Mouse (Mus musculus) stomach, embryonic 16.5 days (tissue): ENCODE results near the gene Cyb561. TPM values are rescaled to one million over a fixed set of nuclear protein-coding genes. Genes with fewer than 3 reads are reported as not detected.

ENCODE experiments used
- ATAC-seq: fragments of 200-750 bp; cut with Nextera tagmentation; 2 replicates; pipeline ENCODE4 v1.8.0; 2017; ENCODE audit warnings: moderate number of reproducible peaks, moderate TSS enrichment; ENCODE audit not compliant: insufficient read depth, low FRiP score
- H3K27ac ChIP-seq: fragments of 300-500 bp; sonication (generic); 2 replicates; pipeline ENCODE4 v1.5.1; 2014; ENCODE audit warnings: low read length
- H3K27me3 ChIP-seq: fragments of 300-500 bp; sonication (generic); 2 replicates; pipeline ENCODE4 v1.6.1; 2014; ENCODE audit warnings: low read length, control low read depth, mixed read lengths; ENCODE audit not compliant: control insufficient read depth, insufficient read depth
- H3K36me3 ChIP-seq: fragments of 300-500 bp; sonication (generic); 2 replicates; pipeline ENCODE4 v1.6.1; 2014; ENCODE audit warnings: low read length; ENCODE audit not compliant: control insufficient read depth, insufficient read depth
- H3K4me1 ChIP-seq: fragments of 300-500 bp; sonication (generic); 2 replicates; pipeline ENCODE4 v1.6.1; 2014; ENCODE audit warnings: low read length, control low read depth, mixed read lengths; ENCODE audit not compliant: control insufficient read depth, insufficient read depth
- H3K4me2 ChIP-seq: fragments of 300-500 bp; sonication (generic); 2 replicates; pipeline ENCODE4 v1.6.1; 2014; ENCODE audit warnings: low read depth, low read length, mixed read lengths
- H3K4me3 ChIP-seq: fragments of 300-500 bp; sonication (generic); replicated peaks from 2 replicates; pipeline ENCODE4 v1.5.1; 2014; ENCODE audit warnings: mild to moderate bottlenecking, low read length
- H3K9ac ChIP-seq: fragments of 300-500 bp; sonication (generic); 2 replicates; pipeline ENCODE4 v1.6.1; 2014; ENCODE audit warnings: low read length
- H3K9me3 ChIP-seq: fragments of 300-500 bp; sonication (generic); replicated peaks from 2 replicates; pipeline ENCODE4 v1.6.1; 2016; ENCODE audit warnings: low read length, control low read depth; ENCODE audit not compliant: control insufficient read depth
- WGBS: fragments of 180-500 bp; shearing (Covaris S2); extraction: QIAGEN DNeasy Blood & Tissue Kit; methylation state at CpG from one replicate; pipeline ENCODE4 v1.1.7; 2014; 5-methylcytosine and 5-hydroxymethylcytosine counted together
- polyA plus RNA-seq: library from polyadenylated mRNA; unstranded; fragments of >200 nt; fragmentation: Nextera tagmentation; extraction: Ambion mirVana; gene quantifications from 2 replicates; pipeline ENCODE4 v1.2.1, GENCODE M21; 2015

The Cyb561 gene
- polyA plus RNA-seq, 1 experiment from 2014 or later, result 45.6 TPM

- no peak overlapping the region for H3K4me3 ChIP-seq
- no peaks in the 10 kb centered on the region for H3K36me3 ChIP-seq
- H3K27me3 ChIP-seq, result no peaks in the 10 kb centered on the region
- H3K9ac ChIP-seq, result no peak overlapping the region
- ATAC-seq, result peak; percentile 89; the same call in 1 of the 2 replicates
- WGBS, result 26% methylated on average over 4 of the region's 4 CpGs
- H3K4me1 ChIP-seq, result 0 out of 2 replicates have a peak, but pooled peaks cover 9% of the 10 kb centered on the region
- H3K4me2 ChIP-seq, result no peak overlapping the region
- peak overlapping the region; percentile 55; the same call in 1 of the 2 replicates for H3K27ac ChIP-seq
- H3K9me3 ChIP-seq, result no peaks in the 10 kb centered on the region
These were observed 47.5 kb downstream of the Cyb561 start for GRCm38 (mm10) chr11:105905529-105906213.

GRCm38 (mm10) chr11:105902956-105903355 is 50.2 kb downstream of the Cyb561 start:
- H3K9ac ChIP-seq, result no peak overlapping the region
- no peak overlapping the region for H3K27ac ChIP-seq
- H3K4me1 ChIP-seq, result 0 out of 2 replicates have a peak, but pooled peaks cover 9% of the 10 kb centered on the region
- H3K9me3 ChIP-seq, result no peaks in the 10 kb centered on the region
- H3K36me3 ChIP-seq, result no peaks in the 10 kb centered on the region
- no peak overlapping the region for H3K4me3 ChIP-seq
- ATAC-seq, result no peak
- no peaks in the 10 kb centered on the region for H3K27me3 ChIP-seq
- WGBS, result 58% methylated on average over 1 of the region's 1 CpGs
- H3K4me2 ChIP-seq, result no peak overlapping the region

DNA sequence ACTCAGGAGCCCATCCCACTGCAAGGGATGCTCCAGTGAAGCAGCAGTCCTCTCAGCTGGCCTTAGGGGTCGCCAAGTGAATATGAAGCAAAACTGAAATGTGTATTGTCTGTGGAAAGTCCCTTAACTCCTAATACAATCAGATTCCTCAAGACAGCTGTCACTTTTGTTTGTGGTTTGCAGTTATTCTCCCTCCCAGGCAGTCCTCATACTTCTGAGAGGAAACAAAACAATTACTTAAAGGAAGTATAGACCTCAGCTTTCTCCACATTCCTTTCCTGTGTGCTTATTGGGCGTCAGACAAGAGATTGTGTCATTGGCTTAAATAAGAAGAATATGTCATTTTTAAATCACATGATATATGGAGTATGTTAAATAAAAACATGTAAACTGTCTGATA is 51.6 kb downstream of the Cyb561 start:
- H3K9ac ChIP-seq, result no peak overlapping the region

GRCm38 (mm10) chr11:105899151-105899550 is 54.0 kb downstream of the Cyb561 start:
- no peak for ATAC-seq
- Histone ChIP-seq H3K36me3 (no peaks in the 10 kb centered on the region), H3K27me3 (no peaks in the 10 kb centered on the region), H3K9me3 (no peaks in the 10 kb centered on the region), H3K9ac (no peak overlapping the region), H3K4me1 (no peaks in the 10 kb centered on the region), H3K4me3 (no peak overlapping the region), H3K27ac (no peak overlapping the region), H3K4me2 (no peak overlapping the region)
- WGBS, result 34% methylated on average over 1 of the region's 1 CpGs

More for the DNA sequence above, 51.6 kb downstream of the Cyb561 start:
- ATAC-seq, result no peak
- Histone ChIP-seq H3K9me3 (no peaks in the 10 kb centered on the region), H3K36me3 (no peaks in the 10 kb centered on the region), H3K4me1 (0 out of 2 replicates have a peak, but pooled peaks cover 6% of the 10 kb centered on the region), H3K27me3 (no peaks in the 10 kb centered on the region), H3K27ac (no peak overlapping the region), H3K4me2 (no peak overlapping the region), H3K4me3 (no peak overlapping the region)
- 60% methylated on average over 2 of the region's 2 CpGs for WGBS

- Histone ChIP-seq H3K9ac (no peak overlapping the region), H3K4me1 (no peaks in the 10 kb centered on the region), H3K27me3 (no peaks in the 10 kb centered on the region), H3K27ac (no peak overlapping the region), H3K4me3 (no peak overlapping the region), H3K9me3 (no peaks in the 10 kb centered on the region), H3K36me3 (no peaks in the 10 kb centered on the region), H3K4me2 (no peak overlapping the region)
- ATAC-seq, result no peak
- 48% methylated on average over 1 of the region's 1 CpGs for WGBS
These were observed 65.9 kb downstream of the Cyb561 start for GRCm38 (mm10) chr11:105887281-105887680.

DNA sequence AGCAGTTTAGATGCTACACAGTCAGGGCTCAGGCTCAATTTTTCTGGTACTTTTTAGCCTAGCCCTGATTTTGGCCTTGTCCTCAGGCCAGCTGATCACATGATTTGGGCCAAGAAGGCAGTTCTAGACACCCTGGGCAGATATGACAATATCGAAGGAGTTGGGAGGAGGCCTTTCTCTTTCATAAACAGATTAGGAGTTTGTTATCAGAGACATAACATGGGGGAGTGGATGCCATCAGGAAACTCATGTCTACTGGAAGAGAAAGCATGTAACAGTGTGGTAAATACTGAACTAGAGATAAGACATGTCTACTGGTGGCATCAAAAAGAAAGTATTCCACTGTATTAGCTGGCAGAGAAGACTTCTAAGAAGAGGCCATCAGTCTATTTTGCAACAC is 67.6 kb downstream of the Cyb561 start:
- H3K27ac ChIP-seq, result no peak overlapping the region
- H3K9ac ChIP-seq, result no peak overlapping the region
- no peaks in the 10 kb centered on the region for H3K36me3 ChIP-seq
- no peaks in the 10 kb centered on the region for H3K9me3 ChIP-seq
- H3K27me3 ChIP-seq, result no peaks in the 10 kb centered on the region
- H3K4me2 ChIP-seq, result no peak overlapping the region
- H3K4me3 ChIP-seq, result no peak overlapping the region
- no peaks in the 10 kb centered on the region for H3K4me1 ChIP-seq
- no peak for ATAC-seq
- WGBS, result 86% methylated on average over 1 of the region's 1 CpGs

Other genes starting within 250 kb of the Cyb561 start
- 3.3 and 3.5 TPM in 2 replicates for gene Ace, start 14.6 kb upstream of the Cyb561 start, polyA plus RNA-seq
- not detected in 2 replicates for gene Ace3, start 41.3 kb upstream of the Cyb561 start, polyA plus RNA-seq
- 0.46 and 0.92 TPM in 2 replicates for gene Kcnh6, start 54.8 kb upstream of the Cyb561 start, polyA plus RNA-seq
- 53.3 and 54.3 TPM in 2 replicates for gene Dcaf7, start 83.5 kb upstream of the Cyb561 start, polyA plus RNA-seq
- gene Taco1, start 112.7 kb upstream of the Cyb561 start, polyA plus RNA-seq, result 10.5 and 12.2 TPM in 2 replicates
- 8.1 and 8.2 TPM in 2 replicates for gene Map3k3, start 131.3 kb upstream of the Cyb561 start, polyA plus RNA-seq
- gene Gm10840, start 207.5 kb upstream of the Cyb561 start, polyA plus RNA-seq, result not detected in 2 replicates
- gene Limd2, start 207.5 kb upstream of the Cyb561 start, polyA plus RNA-seq, result 95.6 and 111 TPM in 2 replicates
- 18.8 and 19.6 TPM in 2 replicates for gene Strada, start 248.8 kb upstream of the Cyb561 start, polyA plus RNA-seq